Mouse (Mus musculus) testis, postnatal 14 days (tissue): ENCODE results near the gene H2al1h.
"Not testable (repeated sequence)": the region's sequence is repeated elsewhere in the genome, so short reads cannot be mapped to it uniquely, and the experiment has no call there.

ENCODE experiments used
- DNase-seq: peaks from one replicate; pipeline ENCODE4 v3.0.0; 2021; ENCODE audit warnings: low spot score

The H2al1h gene

DNA sequence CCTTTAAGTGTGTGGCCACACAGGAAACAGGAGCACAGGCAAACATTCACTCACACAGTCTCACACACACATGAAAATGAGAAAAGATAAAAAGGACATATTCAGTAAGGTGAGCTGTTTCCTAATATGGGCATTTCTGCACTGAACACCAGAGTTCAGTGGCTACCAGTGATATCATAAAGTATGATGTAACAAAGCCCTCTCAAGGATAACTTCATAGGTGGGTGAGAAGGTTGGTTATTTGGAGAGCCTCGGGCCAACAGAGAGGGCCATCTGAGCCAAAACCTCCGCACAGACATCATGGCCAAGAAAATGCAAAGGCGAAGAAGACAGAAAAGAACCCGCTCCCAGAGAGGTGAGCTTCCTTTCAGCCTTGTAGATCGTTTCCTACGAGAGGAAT, at the start of gene H2al1h:
Gene H2al1h (plus strand): TSS at position 301 of the 400 bp plus-strand sequence.
- DNase-seq, result not testable (repeated sequence)

DNA sequence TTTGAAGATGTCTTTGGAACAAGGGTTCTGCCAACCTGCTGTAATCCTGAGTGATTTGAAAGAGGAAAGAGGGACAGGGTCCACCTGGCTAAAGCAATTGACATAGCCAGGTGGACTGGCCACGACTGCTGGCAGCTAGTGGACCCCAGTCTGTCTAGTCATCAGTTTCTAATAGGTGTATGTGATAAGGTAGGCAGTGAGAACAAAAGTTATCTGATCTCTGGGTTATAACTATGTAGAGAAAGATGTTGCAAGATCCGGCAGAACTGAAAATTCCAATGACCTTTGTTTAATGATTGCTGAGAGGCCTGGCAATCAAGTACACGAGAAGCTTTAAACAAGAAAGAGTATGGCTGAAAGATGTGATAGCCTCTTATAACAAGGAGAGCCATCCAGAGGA, 48.1 kb upstream of the H2al1h start:
- no peak for DNase-seq

DNA sequence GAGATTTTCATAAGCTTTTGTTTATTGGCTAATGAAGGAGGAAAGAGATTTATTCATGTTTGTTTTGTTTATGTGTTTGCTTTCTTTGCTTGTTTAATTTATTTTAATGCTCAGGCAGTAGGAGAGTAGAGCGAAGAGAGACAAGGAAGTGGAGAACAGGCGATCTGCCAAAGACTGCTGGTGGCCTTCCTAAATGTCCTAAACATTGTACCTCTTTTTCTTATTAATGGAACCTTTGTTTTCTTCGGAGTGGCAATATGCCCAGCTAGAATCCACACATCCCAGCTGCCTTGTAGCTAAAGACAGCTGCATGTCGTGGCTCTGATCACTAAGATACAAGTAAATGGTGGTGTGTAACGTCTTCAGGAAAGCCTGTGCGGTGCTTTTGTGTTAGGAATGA, 44.2 kb upstream of the H2al1h start:
- peak; percentile 4 for DNase-seq

DNA sequence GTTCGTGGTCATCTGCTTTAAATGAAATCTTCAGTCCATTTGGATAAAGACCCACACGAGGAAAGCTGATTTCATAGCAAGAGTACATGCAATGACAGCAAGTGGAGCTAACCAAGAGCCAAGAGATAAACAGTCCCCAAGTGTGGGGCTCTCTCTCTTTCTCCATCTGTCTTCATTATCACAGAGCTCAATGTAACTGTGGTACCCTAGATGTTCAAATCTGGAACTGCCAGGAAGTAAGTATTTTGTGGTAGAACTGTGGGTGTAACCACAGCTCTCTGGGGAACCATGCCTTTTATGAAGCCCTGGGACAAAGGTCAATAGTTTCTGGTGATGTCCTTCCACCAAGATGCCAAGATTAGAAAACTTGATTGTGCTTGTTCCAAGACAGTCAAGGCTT, 40.6 kb upstream of the H2al1h start:
- no peak for DNase-seq

DNA sequence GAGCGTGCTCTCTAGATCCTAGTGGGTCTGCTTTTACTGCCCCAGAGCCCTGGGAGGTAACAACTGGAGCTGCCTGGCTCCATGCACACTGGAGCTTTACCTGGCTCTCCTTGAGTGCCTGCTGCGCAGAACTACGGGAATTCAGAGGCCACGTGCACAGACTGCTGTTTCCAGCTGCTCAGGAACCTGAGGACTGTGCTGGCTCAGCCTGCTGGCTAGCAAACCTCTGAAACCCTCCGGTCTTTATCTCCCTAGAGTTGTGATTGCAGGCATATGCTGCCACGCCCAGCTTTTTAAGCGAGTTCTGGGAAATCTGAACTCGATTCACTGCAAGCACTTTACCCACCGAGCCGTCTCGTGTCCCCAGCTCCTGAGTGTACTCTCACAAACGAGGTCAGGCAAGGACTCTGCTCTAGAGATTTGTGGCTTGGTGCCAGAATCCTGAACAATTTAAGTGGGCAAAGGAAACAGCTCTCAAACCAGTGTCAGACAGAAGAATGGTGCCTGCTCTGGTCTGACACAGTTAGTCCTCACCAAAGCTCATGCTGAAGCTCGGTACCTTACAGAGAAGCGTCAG, 32.9 kb upstream of the H2al1h start:
- DNase-seq, result no peak

DNA sequence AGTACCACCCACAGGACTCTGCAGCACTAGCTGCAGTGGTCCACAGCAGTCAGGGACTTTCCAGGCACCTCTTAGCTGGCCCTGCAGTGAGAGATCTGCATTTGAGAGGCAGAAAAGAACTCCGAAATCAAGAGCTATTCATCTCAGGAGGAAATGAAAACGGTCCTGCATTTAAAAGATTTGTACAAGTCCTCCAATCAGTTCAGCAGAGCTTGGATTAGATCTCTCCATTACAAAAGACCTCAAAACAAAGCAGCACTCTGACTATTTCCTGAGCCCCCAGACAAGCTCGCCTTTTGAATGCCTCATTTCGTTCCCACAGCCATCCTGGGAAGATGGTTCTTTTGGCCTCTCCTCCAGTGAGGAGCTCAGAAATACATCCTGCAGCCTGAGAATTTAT, 32.0 kb upstream of the H2al1h start:
- DNase-seq, result no peak

DNA sequence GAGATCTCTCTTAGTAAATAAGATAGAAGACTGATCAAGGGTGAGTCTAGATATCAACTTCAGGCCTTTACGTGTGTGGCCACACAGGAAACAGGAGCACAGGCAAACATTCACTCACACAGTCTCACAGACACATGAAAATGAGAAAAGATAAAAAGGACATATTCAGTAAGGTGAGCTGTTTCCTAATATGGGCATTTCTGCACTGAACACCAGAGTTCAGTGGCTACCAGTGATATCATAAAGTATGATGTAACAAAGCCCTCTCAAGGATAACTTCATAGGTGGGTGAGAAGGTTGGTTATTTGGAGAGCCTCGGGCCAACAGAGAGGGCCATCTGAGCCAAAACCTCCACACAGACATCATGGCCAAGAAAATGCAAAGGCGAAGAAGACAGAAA, 22.3 kb upstream of the H2al1h start, which contains the start of gene H2al1a:
Gene H2al1a (plus strand): TSS at position 301 of the 400 bp plus-strand sequence.
- not testable (repeated sequence) for DNase-seq

DNA sequence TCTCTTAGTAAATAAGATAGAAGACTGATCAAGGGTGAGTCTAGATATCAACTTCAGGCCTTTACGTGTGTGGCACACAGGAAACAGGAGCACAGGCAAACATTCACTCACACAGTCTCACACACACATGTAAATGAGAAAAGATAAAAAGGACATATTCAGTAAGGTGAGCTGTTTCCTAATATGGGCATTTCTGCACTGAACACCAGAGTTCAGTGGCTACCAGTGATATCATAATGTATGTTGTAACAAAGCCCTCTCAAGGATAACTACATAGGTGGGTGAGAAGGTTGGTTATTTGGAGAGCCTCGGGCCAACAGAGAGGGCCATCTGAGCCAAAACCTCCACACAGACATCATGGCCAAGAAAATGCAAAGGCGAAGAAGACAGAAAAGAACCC, 19.2 kb upstream of the H2al1h start, which contains the start of gene H2al1b:
Gene H2al1b (plus strand): TSS at position 301 of the 400 bp plus-strand sequence.
- DNase-seq, result not testable (repeated sequence)

DNA sequence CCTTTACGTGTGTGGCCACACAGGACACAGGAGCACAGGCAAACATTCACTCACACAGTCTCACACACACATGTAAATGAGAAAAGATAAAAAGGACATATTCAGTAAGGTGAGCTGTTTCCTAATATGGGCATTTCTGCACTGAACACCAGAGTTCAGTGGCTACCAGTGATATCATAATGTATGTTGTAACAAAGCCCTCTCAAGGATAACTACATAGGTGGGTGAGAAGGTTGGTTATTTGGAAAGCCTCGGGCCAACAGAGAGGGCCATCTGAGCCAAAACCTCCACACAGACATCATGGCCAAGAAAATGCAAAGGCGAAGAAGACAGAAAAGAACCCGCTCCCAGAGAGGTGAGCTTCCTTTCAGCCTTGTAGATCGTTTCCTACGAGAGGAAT, 15.9 kb upstream of the H2al1h start, which contains the start of gene H2al1c:
Gene H2al1c (plus strand): TSS at position 301 of the 400 bp plus-strand sequence.
- not testable (repeated sequence) for DNase-seq

DNA sequence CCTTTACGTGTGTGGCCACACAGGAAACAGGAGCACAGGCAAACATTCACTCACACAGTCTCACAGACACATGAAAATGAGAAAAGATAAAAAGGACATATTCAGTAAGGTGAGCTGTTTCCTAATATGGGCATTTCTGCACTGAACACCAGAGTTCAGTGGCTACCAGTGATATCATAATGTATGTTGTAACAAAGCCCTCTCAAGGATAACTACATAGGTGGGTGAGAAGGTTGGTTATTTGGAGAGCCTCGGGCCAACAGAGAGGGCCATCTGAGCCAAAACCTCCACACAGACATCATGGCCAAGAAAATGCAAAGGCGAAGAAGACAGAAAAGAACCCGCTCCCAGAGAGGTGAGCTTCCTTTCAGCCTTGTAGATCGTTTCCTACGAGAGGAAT, 12.8 kb upstream of the H2al1h start, which contains the start of gene H2al1d:
Gene H2al1d (plus strand): TSS at position 301 of the 400 bp plus-strand sequence.
- not testable (repeated sequence) for DNase-seq

DNA sequence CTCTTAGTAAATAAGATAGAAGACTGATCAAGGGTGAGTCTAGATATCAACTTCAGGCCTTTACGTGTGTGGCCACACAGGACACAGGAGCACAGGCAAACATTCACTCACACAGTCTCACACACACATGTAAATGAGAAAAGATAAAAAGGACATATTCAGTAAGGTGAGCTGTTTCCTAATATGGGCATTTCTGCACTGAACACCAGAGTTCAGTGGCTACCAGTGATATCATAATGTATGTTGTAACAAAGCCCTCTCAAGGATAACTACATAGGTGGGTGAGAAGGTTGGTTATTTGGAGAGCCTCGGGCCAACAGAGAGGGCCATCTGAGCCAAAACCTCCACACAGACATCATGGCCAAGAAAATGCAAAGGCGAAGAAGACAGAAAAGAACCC, 9.7 kb upstream of the H2al1h start, which contains the start of gene H2al1e:
Gene H2al1e (plus strand): TSS at position 301 of the 400 bp plus-strand sequence.
- DNase-seq, result not testable (repeated sequence)

DNA sequence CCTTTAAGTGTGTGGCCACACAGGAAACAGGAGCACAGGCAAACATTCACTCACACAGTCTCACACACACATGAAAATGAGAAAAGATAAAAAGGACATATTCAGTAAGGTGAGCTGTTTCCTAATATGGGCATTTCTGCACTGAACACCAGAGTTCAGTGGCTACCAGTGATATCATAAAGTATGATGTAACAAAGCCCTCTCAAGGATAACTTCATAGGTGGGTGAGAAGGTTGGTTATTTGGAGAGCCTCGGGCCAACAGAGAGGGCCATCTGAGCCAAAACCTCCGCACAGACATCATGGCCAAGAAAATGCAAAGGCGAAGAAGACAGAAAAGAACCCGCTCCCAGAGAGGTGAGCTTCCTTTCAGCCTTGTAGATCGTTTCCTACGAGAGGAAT, 6.4 kb upstream of the H2al1h start, which contains the start of gene H2al1f:
Gene H2al1f (plus strand): TSS at position 301 of the 400 bp plus-strand sequence.
- not testable (repeated sequence) for DNase-seq

DNA sequence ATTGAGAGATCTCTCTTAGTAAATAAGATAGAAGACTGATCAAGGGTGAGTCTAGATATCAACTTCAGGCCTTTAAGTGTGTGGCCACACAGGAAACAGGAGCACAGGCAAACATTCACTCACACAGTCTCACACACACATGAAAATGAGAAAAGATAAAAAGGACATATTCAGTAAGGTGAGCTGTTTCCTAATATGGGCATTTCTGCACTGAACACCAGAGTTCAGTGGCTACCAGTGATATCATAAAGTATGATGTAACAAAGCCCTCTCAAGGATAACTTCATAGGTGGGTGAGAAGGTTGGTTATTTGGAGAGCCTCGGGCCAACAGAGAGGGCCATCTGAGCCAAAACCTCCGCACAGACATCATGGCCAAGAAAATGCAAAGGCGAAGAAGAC, 3.3 kb upstream of the H2al1h start, which contains the start of gene H2al1g:
Gene H2al1g (plus strand): TSS at position 301 of the 400 bp plus-strand sequence.
- not testable (repeated sequence) for DNase-seq

DNA sequence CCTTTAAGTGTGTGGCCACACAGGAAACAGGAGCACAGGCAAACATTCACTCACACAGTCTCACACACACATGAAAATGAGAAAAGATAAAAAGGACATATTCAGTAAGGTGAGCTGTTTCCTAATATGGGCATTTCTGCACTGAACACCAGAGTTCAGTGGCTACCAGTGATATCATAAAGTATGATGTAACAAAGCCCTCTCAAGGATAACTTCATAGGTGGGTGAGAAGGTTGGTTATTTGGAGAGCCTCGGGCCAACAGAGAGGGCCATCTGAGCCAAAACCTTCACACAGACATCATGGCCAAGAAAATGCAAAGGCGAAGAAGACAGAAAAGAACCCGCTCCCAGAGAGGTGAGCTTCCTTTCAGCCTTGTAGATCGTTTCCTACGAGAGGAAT, 3.1 kb downstream of the H2al1h start, which contains the start of gene H2al1i:
Gene H2al1i (plus strand): TSS at position 301 of the 400 bp plus-strand sequence.
- DNase-seq, result not testable (repeated sequence)

DNA sequence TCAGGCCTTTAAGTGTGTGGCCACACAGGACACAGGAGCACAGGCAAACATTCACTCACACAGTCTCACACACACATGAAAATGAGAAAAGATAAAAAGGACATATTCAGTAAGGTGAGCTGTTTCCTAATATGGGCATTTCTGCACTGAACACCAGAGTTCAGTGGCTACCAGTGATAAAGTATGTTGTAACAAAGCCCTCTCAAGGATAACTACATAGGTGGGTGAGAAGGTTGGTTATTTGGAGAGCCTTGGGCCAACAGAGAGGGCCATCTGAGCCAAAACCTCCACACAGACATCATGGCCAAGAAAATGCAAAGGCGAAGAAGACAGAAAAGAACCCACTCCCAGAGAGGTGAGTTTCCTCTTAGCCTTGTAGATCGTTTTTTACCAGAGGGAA, 6.2 kb downstream of the H2al1h start, which contains the start of gene H2al1j:
Gene H2al1j (plus strand): TSS at position 301 of the 400 bp plus-strand sequence.
- not testable (repeated sequence) for DNase-seq

DNA sequence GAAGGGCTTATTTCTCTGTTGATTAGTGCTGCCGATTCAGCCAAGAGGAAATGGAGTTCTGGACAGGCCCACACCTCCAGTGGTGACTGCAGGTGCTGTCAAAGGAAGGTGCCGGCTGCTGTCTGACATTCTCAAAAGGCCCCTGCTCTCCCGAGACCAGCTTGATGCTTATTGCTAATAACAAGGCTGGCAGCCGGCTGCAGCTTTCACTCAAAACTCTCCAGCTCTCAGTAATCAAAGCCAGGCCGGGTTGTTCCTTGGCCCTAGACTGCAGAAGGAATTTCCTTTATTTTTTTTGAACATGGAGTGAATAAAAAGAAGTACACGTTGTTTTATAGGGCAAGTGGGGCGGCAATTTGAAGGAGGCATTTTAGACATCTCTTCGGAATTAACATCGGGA, 24.5 kb downstream of the H2al1h start:
- no peak for DNase-seq

DNA sequence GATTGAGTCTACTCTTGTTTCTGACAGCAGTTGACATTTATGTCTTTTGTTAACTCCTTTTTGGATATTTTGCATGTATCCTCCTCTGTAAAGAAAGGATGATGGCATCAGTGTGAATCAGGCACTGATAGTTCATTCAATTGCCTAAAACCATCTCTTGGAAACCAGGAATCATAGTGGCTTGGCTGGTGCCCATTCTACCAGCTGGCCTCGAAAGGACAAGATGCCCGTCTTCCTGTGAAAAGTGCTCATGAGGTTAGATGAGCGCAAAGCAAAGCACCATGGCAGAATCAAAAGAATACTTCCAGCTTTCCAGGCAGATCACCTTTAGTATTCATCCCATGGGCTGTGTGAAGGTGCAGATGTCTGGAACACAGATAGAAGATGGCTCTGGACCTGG, 25.5 kb downstream of the H2al1h start:
- DNase-seq, result peak; percentile 4

DNA sequence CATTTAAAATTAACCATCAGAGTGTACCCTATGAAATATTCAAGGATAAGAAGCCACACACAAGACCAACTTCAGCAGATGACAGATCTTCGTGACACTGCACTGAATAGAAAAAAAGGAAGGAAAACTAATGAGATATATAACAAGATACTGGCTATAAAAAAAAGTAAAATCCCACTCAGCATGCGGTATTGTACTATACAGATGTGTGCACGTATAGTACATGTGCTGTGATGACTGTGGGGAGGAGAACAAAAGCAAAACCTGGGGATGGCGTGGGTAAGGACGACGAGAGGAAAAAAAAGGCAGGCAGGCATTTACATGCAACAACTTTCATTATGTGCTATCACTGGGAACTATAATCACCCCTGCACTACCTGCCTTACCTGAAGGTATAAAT, 39.5 kb downstream of the H2al1h start:
- DNase-seq, result no peak

DNA sequence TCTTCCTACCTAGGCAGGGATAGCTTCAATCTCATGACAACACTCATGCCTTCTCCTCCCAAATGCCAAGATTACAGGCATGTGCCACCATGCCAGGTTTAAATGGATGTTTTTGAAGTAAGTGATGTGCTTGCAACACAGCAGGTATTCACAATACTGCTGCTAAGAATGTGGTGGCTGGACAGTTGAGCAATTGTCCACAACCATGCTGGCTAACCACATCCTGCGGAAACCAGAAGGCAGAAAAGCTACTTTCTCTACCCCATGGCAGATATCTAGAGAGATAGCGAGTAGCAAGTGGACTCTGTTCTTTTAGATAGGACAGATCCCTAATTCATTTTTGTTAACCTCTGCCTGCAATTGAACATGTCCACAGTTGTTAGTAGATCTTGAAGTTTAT, 40.0 kb downstream of the H2al1h start:
- no peak for DNase-seq

DNA sequence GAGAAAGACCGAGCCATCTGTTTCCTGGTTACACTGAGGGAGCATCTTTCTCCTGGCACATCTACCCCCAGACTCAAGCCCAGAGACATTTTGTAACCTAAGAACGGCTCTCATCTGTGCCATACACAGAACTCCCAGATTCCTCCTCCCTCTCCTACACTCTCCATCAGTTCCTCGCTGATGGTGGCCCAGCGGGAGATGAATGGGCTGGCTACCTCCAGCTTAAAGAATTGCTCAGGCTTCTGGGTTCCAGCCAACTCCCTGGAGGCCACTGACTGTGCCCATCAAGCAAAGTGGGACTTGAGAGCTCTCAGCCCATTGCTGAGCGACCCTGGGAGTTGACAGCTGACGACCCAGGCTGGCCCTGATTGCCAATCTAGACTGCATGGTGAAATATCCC, 42.6 kb downstream of the H2al1h start:
- DNase-seq, result no peak

DNA sequence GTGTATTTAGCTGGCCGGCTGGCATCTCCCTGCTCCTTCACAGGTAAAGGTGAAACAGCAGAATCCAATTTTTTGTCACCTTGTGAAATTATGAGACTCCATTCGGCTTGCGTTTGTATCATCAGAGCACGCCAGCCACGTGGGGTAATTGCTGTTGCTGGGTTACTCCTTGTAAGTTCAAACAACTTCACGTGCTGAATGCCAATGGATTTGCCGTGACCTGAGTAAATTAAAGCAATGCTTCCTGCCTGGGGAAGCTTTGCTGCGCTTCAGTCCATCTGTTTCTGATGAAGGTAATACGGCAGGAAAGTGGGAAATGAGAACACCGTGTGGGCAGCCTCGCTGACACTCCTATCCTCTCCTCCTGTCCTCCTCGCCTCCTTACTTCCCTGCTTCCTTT, 43.9 kb downstream of the H2al1h start:
- DNase-seq, result no peak
